Comparison of ENCODE assay signal across 20 mouse cellular contexts in the genomic region with DNA sequence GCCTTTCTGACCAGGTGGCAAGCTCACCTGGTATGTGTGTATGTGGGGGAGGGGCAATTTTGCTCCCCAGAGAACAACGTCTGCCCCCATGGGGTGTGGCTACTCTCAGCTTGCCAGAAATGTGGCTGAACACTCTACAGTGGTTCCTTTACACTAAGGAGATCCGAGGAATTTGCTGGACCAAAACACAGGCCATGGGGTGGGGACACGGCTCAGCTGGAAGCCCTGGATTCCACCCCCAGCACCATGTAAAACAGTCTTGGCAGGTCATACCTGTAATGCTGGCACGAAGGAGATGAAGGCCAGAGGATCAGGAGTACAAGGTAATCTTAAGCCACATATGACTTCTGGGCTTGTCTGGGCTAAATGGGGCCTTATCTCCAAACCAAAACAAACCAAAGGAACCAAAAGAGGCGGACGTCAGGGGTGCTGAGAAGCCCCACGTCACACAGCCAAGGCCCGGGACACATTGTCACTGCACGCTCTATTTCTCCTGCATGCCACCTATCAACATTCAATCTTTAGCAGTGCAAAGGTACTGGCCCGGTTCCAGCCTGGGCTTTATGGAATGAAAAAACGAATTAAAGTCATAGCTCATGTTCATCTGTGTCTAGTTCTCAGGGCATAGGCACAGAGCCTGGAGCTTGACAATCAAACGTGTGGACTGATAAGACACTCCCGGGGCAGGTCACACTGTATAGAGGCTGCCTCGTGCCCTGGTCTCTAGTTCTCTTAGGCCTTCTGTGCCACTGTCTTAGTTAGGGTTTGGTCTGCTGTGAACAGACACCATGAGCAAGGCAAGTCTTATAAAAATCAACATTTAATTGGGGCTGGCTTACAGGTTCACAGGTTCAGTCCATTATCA. TPM values are rescaled to one million over a fixed set of nuclear protein-coding genes. Genes with fewer than 3 reads are reported as not detected.
DNase-seq lines count a peak whose midpoint lies in the region; ATAC-seq and TF ChIP-seq lines count a peak whose summit lies in the region.
"Had no signal": no experiment of that assay in that cellular context is flagged by ENCODE, and none has a peak within 500 bp of the region (broad histone marks: within the 10 kb centered on the region; RNA-seq: fewer than 3 reads in every experiment).

No protein-coding gene starts in this region.

- peak overlapping the region; percentile 86 for H3K27ac ChIP-seq in stomach, postnatal 0 days (replicated peaks)
- no peak overlapping the region for H3K27ac ChIP-seq in midbrain, embryonic 13.5 days
- H3K27ac ChIP-seq: embryonic facial prominence, embryonic 12.5 days; heart, embryonic 10.5 days; hindbrain, embryonic 15.5 days; limb, embryonic 13.5 days; neural tube, embryonic 12.5 days had no signal

- no peaks in the 10 kb centered on the region for H3K36me3 ChIP-seq in stomach, postnatal 0 days (ENCODE audit: control insufficient read depth, insufficient read depth, low read length)
- H3K36me3 ChIP-seq in midbrain, embryonic 13.5 days: no peaks in the 10 kb centered on the region
- H3K36me3 ChIP-seq: embryonic facial prominence, embryonic 12.5 days; heart, embryonic 10.5 days; hindbrain, embryonic 15.5 days; limb, embryonic 13.5 days; neural tube, embryonic 12.5 days had no signal

- ATAC-seq in stomach, postnatal 0 days (ENCODE audit: low FRiP score, low TSS enrichment): peak; percentile 72
- no peak for ATAC-seq in midbrain, embryonic 13.5 days

- no peak overlapping the region; the same call in 1 of the 2 replicates for H3K4me2 ChIP-seq in stomach, postnatal 0 days (replicated peaks; ENCODE audit: low read depth)
- H3K4me2 ChIP-seq in midbrain, embryonic 13.5 days (replicated peaks): no peak overlapping the region
- H3K4me2 ChIP-seq: embryonic facial prominence, embryonic 12.5 days; hindbrain, embryonic 15.5 days; limb, embryonic 13.5 days; neural tube, embryonic 12.5 days had no signal

- H3K9ac ChIP-seq in stomach, postnatal 0 days (ENCODE audit: low read length): no peak overlapping the region
- no peak overlapping the region for H3K9ac ChIP-seq in midbrain, embryonic 13.5 days (replicated peaks)
- H3K9ac ChIP-seq: embryonic facial prominence, embryonic 12.5 days; hindbrain, embryonic 15.5 days; limb, embryonic 13.5 days; neural tube, embryonic 12.5 days had no signal

- peak; percentile 20 to 22 for DNase-seq in cerebellum, postnatal 10 days
- no peak for DNase-seq in cerebellum, postnatal 36 days
- peak; percentile 82 for DNase-seq in kidney, adult 18-20 months
- DNase-seq in kidney, postnatal 14 days: peak; percentile 83
- DNase-seq in stomach, postnatal 0 days (ENCODE audit: low spot score): peak; percentile 81
- no peak for DNase-seq in left cerebral cortex, adult 11 months (ENCODE audit: low spot score)
- DNase-seq in cerebellum, adult 8-10 months: no peak
- DNase-seq: adrenal gland, postnatal 36 days; cerebellum, adult 9-11 months; gastrocnemius, postnatal 14 days; heart, postnatal 14 days; right cerebral cortex, postnatal 4 days; thymus, postnatal 36 days had no signal

- no peak overlapping the region for H3K4me3 ChIP-seq in stomach, postnatal 0 days (ENCODE audit: low read depth, low read length)
- H3K4me3 ChIP-seq in midbrain, embryonic 13.5 days (replicated peaks): no peak overlapping the region
- H3K4me3 ChIP-seq: embryonic facial prominence, embryonic 12.5 days; heart, embryonic 10.5 days; hindbrain, embryonic 15.5 days; limb, embryonic 13.5 days; megakaryocyte, embryonic 14.5 days; neural tube, embryonic 12.5 days had no signal

- TF ChIP-seq EP300 in stomach, postnatal 0 days (optimal IDR thresholded peaks at IDR 0.05): no peak

- no peak for TF ChIP-seq CTCF in stomach, postnatal 0 days (IDR thresholded peaks at IDR 0.05; ENCODE audit: low read depth)

- peaks cover 3% of the 10 kb centered on the region; the same call in 1 of the 2 replicates for H3K4me1 ChIP-seq in stomach, postnatal 0 days (replicated peaks; ENCODE audit: control insufficient read depth, insufficient read depth)
- no peaks in the 10 kb centered on the region for H3K4me1 ChIP-seq in midbrain, embryonic 13.5 days (replicated peaks)
- H3K4me1 ChIP-seq: embryonic facial prominence, embryonic 12.5 days; hindbrain, embryonic 15.5 days; neural tube, embryonic 12.5 days had no signal

- H3K9me3 ChIP-seq in stomach, postnatal 0 days (ENCODE audit: control insufficient read depth, low read length): no peaks in the 10 kb centered on the region
- no peaks in the 10 kb centered on the region for H3K9me3 ChIP-seq in midbrain, embryonic 13.5 days
- H3K9me3 ChIP-seq: embryonic facial prominence, embryonic 12.5 days; heart, embryonic 10.5 days; hindbrain, embryonic 15.5 days; limb, embryonic 13.5 days; megakaryocyte, embryonic 14.5 days; neural tube, embryonic 12.5 days had no signal

- 40% methylated on average over 14 of the region's 14 CpGs for WGBS in stomach, postnatal 0 days
- 87% methylated on average over 14 of the region's 14 CpGs for WGBS in midbrain, embryonic 13.5 days

- no peaks in the 10 kb centered on the region for H3K27me3 ChIP-seq in stomach, postnatal 0 days (ENCODE audit: control insufficient read depth, insufficient read depth, low read length)
- no peaks in the 10 kb centered on the region; the same call in 1 of the 2 replicates for H3K27me3 ChIP-seq in midbrain, embryonic 13.5 days
- H3K27me3 ChIP-seq: embryonic facial prominence, embryonic 12.5 days; hindbrain, embryonic 15.5 days; limb, embryonic 13.5 days; neural tube, embryonic 12.5 days had no signal

RNA-seq across cellular contexts. Expression of a gene that starts 8.2 kb away (rescaled TPM):
- polyA plus RNA-seq in stomach, postnatal 0 days (2015; fragmentation: Nextera tagmentation; extraction: Ambion mirVana): 92.5 and 97.2 TPM in 2 replicates
- polyA plus RNA-seq in midbrain, embryonic 13.5 days (2015; fragmentation: Nextera tagmentation; extraction: Ambion mirVana): 0.39 and 0.75 TPM in 2 replicates

Comparison
In these comparisons a context has a peak if more than half of its experiments do, and no peak if none do; other contexts are left out.
1. DNase-seq: peak in cerebellum, postnatal 10 days (2 of 2), kidney, adult 18-20 months (single experiment), kidney, postnatal 14 days (single experiment) and stomach, postnatal 0 days (single experiment); none in cerebellum, postnatal 36 days (0 of 2), left cerebral cortex, adult 11 months (single experiment) and cerebellum, adult 8-10 months (single experiment).
2. RNA of a gene that starts 8.2 kb away (polyA plus RNA-seq): 92.5 to 97.2 TPM in stomach, postnatal 0 days; 0.39 to 0.75 TPM in midbrain, embryonic 13.5 days; every median in the first group is over 10 times any median in the second.